Mouse (Mus musculus) Patski (cell line): ENCODE measurements around the gene Cd34. TPM values are rescaled to one million over a fixed set of nuclear protein-coding genes. Genes with fewer than 3 reads are reported as not detected.

Source experiments
- ATAC-seq: fragments of 100-300 bp; one replicate; pipeline ENCODE4 v1.8.0; 2021
- CTCF ChIA-PET: fragments of 350-600 bp; sonication (Branson Sonifier 250); formaldehyde crosslinking; loops from one replicate; lab custom pipeline; 2022; ENCODE audit warnings: inconsistent platforms; lab: Charles Lee
- POLR2A ChIA-PET: fragments of 350-600 bp; sonication (Branson Sonifier 250); formaldehyde crosslinking; loops from one replicate; lab custom pipeline; 2022; ENCODE audit warnings: antibody characterized with exemption, inconsistent platforms; lab: Charles Lee
- DNase-seq: peaks from one replicate; pipeline ENCODE4 v3.0.0-alpha.2; 2011; ENCODE audit warnings: low read depth, low spot score
- H3K27me3 ChIP-seq: fragments of 371-371 bp; one replicate; pipeline ENCODE4 v1.5.1; 2021
- CTCF ChIP-seq: fragments of 100-300 bp; IDR thresholded peaks from one replicate; pipeline ENCODE4 v1.5.1; 2021
- in situ Hi-C: fragments of 300-500 bp; cut with MboI; formaldehyde crosslinking; loops from 3 replicates; pipeline ENCODE4 v1.11.1; 2018; ENCODE audit warnings: low pct_unique_long_range_greater_than_20kb, mixed read lengths
- polyA plus RNA-seq: library from polyadenylated mRNA; unstranded; gene quantifications from one replicate; pipeline ENCODE4 v1.2.3, GENCODE M21; 2021

The Cd34 gene
- polyA plus RNA-seq, 1 experiment from 2014 or later = 0.05 TPM

GRCm38 (mm10) chr1:194935351-194935750 is 3.3 kb upstream of the Cd34 start:
- in situ Hi-C loops = no loop called here

GRCm38 (mm10) chr1:194941528-194941927 is 2.9 kb downstream of the Cd34 start:
- no peak for DNase-seq
- ATAC-seq = peak; percentile 72
- TF ChIP-seq CTCF = no peak
- POLR2A ChIA-PET = no interaction called here
- H3K27me3 ChIP-seq = no peaks in the 10 kb centered on the region
- CTCF ChIA-PET = interaction anchor here (0.9 to 1.2 kb wide), 2 partner anchors 61 to 103 kb away, joined by 4 to 8 read pairs; no protein-coding TSS in a partner anchor
- in situ Hi-C loops = no loop called here

More at GRCm38 (mm10) chr1:194935351-194935750, 3.3 kb upstream of the Cd34 start:
- no peak for TF ChIP-seq CTCF
- ChIA-PET POLR2A (no interaction called here), CTCF (interaction anchor here (1.3 to 1.7 kb wide), 2 partner anchors 10 to 56 kb away, joined by 3 to 4 read pairs; no protein-coding TSS in a partner anchor)
- no peaks in the 10 kb centered on the region for H3K27me3 ChIP-seq
- DNase-seq = no peak
- ATAC-seq = no peak

- ATAC-seq = no peak
- no peaks in the 10 kb centered on the region for H3K27me3 ChIP-seq
- ChIA-PET POLR2A (no interaction called here), CTCF (interaction anchor here (1.0 to 1.2 kb wide), 2 partner anchors 17 to 62 kb away, joined by 3 to 8 read pairs; no protein-coding TSS in a partner anchor)
- in situ Hi-C loops = no loop called here
- DNase-seq = no peak
- TF ChIP-seq CTCF = no peak
Observed at GRCm38 (mm10) chr1:194942912-194943311, 4.3 kb downstream of the Cd34 start.

- no peak for ATAC-seq
- CTCF ChIA-PET = no interaction called here
- DNase-seq = no peak
Observed at GRCm38 (mm10) chr1:194943485-194943884, 4.9 kb downstream of the Cd34 start.

GRCm38 (mm10) chr1:194945382-194945781 is 6.8 kb downstream of the Cd34 start:
- H3K27me3 ChIP-seq = no peaks in the 10 kb centered on the region
- no peak for TF ChIP-seq CTCF
- ATAC-seq (no peak), DNase-seq (no peak)
- in situ Hi-C loops = no loop called here
- ChIA-PET CTCF (interaction anchor here (1.5 kb wide), 2 partner anchors 10 to 65 kb away, joined by 3 to 5 read pairs; no protein-coding TSS in a partner anchor), POLR2A (no interaction called here)

More at GRCm38 (mm10) chr1:194943485-194943884, 4.9 kb downstream of the Cd34 start:
- H3K27me3 ChIP-seq = no peaks in the 10 kb centered on the region
- no peak for TF ChIP-seq CTCF
- POLR2A ChIA-PET = no interaction called here
- in situ Hi-C loops = no loop called here

GRCm38 (mm10) chr1:194946467-194946866 is 7.8 kb downstream of the Cd34 start:
- DNase-seq (no peak), ATAC-seq (no peak)
- TF ChIP-seq CTCF = no peak
- ChIA-PET POLR2A (no interaction called here), CTCF (interaction anchor here (0.9 kb wide), 1 partner anchor 15 kb away, joined by 3 read pairs; no protein-coding TSS in a partner anchor)
- H3K27me3 ChIP-seq = no peaks in the 10 kb centered on the region
- in situ Hi-C loops = no loop called here

- peak; percentile 68 for TF ChIP-seq CTCF
- ATAC-seq = no peak
- ChIA-PET CTCF (interaction anchor here (0.7 to 3.5 kb wide), 10 partner anchors 12 to 193 kb away, joined by 3 to 25 read pairs (median 4); partner anchors contain the start of gene Cd34), POLR2A (interaction anchor here (0.6 kb wide), 1 partner anchor 265 kb away, joined by 3 read pairs; no protein-coding TSS in a partner anchor)
- in situ Hi-C loops = loop anchor here (5.0 to 10.0 kb wide), 2 partner anchors 74 to 336 kb away; partner anchors contain the start of gene Plxna2
- DNase-seq = no peak
- H3K27me3 ChIP-seq = peaks cover 6% of the 10 kb centered on the region
Observed at GRCm38 (mm10) chr1:194950913-194951312, 12.3 kb downstream of the Cd34 start.

- no peak for DNase-seq
- CTCF ChIA-PET = interaction anchor here (1.3 kb wide), 2 partner anchors 114 to 116 kb away, joined by 3 to 4 read pairs; no protein-coding TSS in a partner anchor
- POLR2A ChIA-PET = no interaction called here
- in situ Hi-C loops = loop anchor here (5.0 to 10.0 kb wide), 2 partner anchors 76 to 338 kb away; partner anchors contain the start of gene Plxna2
- ATAC-seq = no peak
- H3K27me3 ChIP-seq = peaks cover 6% of the 10 kb centered on the region
- TF ChIP-seq CTCF = peak; percentile 56
Observed at GRCm38 (mm10) chr1:194952891-194953290, 14.3 kb downstream of the Cd34 start.

GRCm38 (mm10) chr1:194954694-194955093 is 16.1 kb downstream of the Cd34 start:
- in situ Hi-C loops = loop anchor here (5.0 to 10.0 kb wide), 3 partner anchors 77 to 340 kb away; partner anchors contain the start of gene Plxna2
- CTCF ChIA-PET = no interaction called here
- POLR2A ChIA-PET = no interaction called here
- H3K27me3 ChIP-seq = peaks cover 6% of the 10 kb centered on the region
- ATAC-seq (no peak), DNase-seq (no peak)
- no peak for TF ChIP-seq CTCF

- POLR2A ChIA-PET = no interaction called here
- H3K27me3 ChIP-seq = peaks cover 6% of the 10 kb centered on the region
- CTCF ChIA-PET = no interaction called here
- no peak for TF ChIP-seq CTCF
- no peak for ATAC-seq
- in situ Hi-C loops = loop anchor here (5.0 to 10.0 kb wide), 2 partner anchors 193 to 341 kb away; partner anchors contain the start of gene Plxna2
- no peak for DNase-seq
Observed at GRCm38 (mm10) chr1:194955749-194956148, 17.1 kb downstream of the Cd34 start.

- CTCF ChIA-PET = interaction anchor here (1.8 kb wide), 1 partner anchor 77 kb away, joined by 6 read pairs; no protein-coding TSS in a partner anchor
- POLR2A ChIA-PET = no interaction called here
- H3K27me3 ChIP-seq = peaks cover 6% of the 10 kb centered on the region
- no peak for TF ChIP-seq CTCF
- ATAC-seq (no peak), DNase-seq (no peak)
- in situ Hi-C loops = loop anchor here (5.0 to 10.0 kb wide), 2 partner anchors 195 to 342 kb away; partner anchors contain the start of gene Plxna2
Observed at GRCm38 (mm10) chr1:194957021-194957420, 18.4 kb downstream of the Cd34 start.
